Mouse (Mus musculus) T-helper 2 cell (primary cell): ENCODE measurements at regions not wholly inside any gene's neighbourhood (a gene's known extent, or its start where the extent isn't known, plus 50 kb on each side); places are given as distances from the start of the nearest gene placed in this dataset.

Source experiments
- in situ Hi-C: fragments of 300-600 bp; cut with MboI, MseI; formaldehyde crosslinking; loops from one replicate; pipeline ENCODE4 v1.15.1; 2025; ENCODE audit warnings: high pct_unique_total_duplicates

- in situ Hi-C loops = no loop called here
Observed at GRCm38 (mm10) chr3:66592259-66592658, 295.6 kb upstream of the Veph1 start.

GRCm38 (mm10) chr3:66590775-66591174, 294.1 kb upstream of the Veph1 start:
- in situ Hi-C loops = no loop called here

- in situ Hi-C loops = no loop called here
Observed at GRCm38 (mm10) chr3:66589483-66589882, 292.8 kb upstream of the Veph1 start.

GRCm38 (mm10) chr3:66584831-66585230, 288.2 kb upstream of the Veph1 start:
- in situ Hi-C loops = no loop called here

GRCm38 (mm10) chr3:66584101-66584500, 287.5 kb upstream of the Veph1 start:
- in situ Hi-C loops = no loop called here

GRCm38 (mm10) chr3:66576659-66577058, 280.0 kb upstream of the Veph1 start:
- in situ Hi-C loops = no loop called here

- in situ Hi-C loops = no loop called here
Observed at GRCm38 (mm10) chr3:66574321-66574720, 277.7 kb upstream of the Veph1 start.

GRCm38 (mm10) chr3:66572887-66573519, 276.4 kb upstream of the Veph1 start:
- in situ Hi-C loops = no loop called here

- in situ Hi-C loops = no loop called here
Observed at GRCm38 (mm10) chr3:66570342-66570741, 273.7 kb upstream of the Veph1 start.

- in situ Hi-C loops = no loop called here
Observed at GRCm38 (mm10) chr3:66564268-66565245, 267.9 kb upstream of the Veph1 start.

GRCm38 (mm10) chr3:66563329-66563728, 266.7 kb upstream of the Veph1 start:
- in situ Hi-C loops = no loop called here

GRCm38 (mm10) chr3:66555538-66555937, 258.9 kb upstream of the Veph1 start:
- in situ Hi-C loops = no loop called here

GRCm38 (mm10) chr3:66550920-66551319, 254.3 kb upstream of the Veph1 start:
- in situ Hi-C loops = no loop called here

GRCm38 (mm10) chr3:66546576-66546975, 249.9 kb upstream of the Veph1 start:
- in situ Hi-C loops = no loop called here

- in situ Hi-C loops = no loop called here
Observed at GRCm38 (mm10) chr3:66544139-66544933, 247.7 kb upstream of the Veph1 start.

- in situ Hi-C loops = no loop called here
Observed at GRCm38 (mm10) chr3:66542865-66543264, 246.2 kb upstream of the Veph1 start.

GRCm38 (mm10) chr3:66537913-66538312, 241.3 kb upstream of the Veph1 start:
- in situ Hi-C loops = no loop called here

- in situ Hi-C loops = no loop called here
Observed at GRCm38 (mm10) chr3:66537106-66537893, 240.7 kb upstream of the Veph1 start.

GRCm38 (mm10) chr3:66536673-66537072, 240.0 kb upstream of the Veph1 start:
- in situ Hi-C loops = no loop called here

- in situ Hi-C loops = no loop called here
Observed at GRCm38 (mm10) chr3:66535786-66536529, 239.3 kb upstream of the Veph1 start.
